Mouse (Mus musculus): ENCODE results near the gene Fam25c.

DNA sequence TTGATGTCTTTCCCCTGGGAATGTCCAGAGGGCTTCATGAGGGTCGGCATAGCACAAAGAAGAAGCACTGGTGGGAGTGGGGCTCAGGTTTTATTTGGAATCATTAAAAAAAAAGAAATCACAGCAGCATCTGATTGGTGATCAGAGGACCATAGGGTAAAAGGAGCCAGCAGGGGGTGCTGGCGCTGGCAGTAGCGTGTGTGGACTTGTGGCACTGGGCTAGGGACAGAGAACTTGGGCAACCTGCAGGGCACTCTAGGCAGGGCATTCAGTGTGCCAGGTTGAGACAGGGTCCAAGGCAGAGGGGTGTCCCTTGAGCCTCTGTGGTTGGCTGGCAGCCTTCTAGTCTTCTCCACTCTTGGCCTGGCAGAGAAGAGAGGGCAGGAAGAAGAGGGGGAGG lies 15.0 kb upstream of the Fam25c start:
- TF ChIP-seq POLR2A (IDR thresholded peaks at IDR 0.05; ENCODE audit: borderline replicate concordance, control insufficient read depth, low read depth, low read length) = no peak
- TF ChIP-seq CTCF (IDR thresholded peaks at IDR 0.05; ENCODE audit: control insufficient read depth, insufficient read depth, low read length) = peak; percentile 13; the same call in 1 of the 2 replicates

Data from bone marrow, adult 2 months (tissue).